Mouse (Mus musculus): ENCODE results near the gene Tex2. TPM values are rescaled to one million over a fixed set of nuclear protein-coding genes. Genes with fewer than 3 reads are reported as not detected.

Tex2 gene
- polyA plus RNA-seq, 1 experiment from 2014 or later, result 11.9 TPM

- DNase-seq (ENCODE audit: low spot score) (no peak), ATAC-seq (no peak)
- H3K9ac ChIP-seq (ENCODE audit: low read length), result no peak overlapping the region
- 39% methylated on average over 4 of the region's 4 CpGs for WGBS
- H3K27me3 ChIP-seq (replicated peaks; ENCODE audit: control insufficient read depth, insufficient read depth, low read length), result no peaks in the 10 kb centered on the region
- H3K4me3 ChIP-seq (ENCODE audit: low read depth, low read length), result no peak overlapping the region
- H3K9me3 ChIP-seq (replicated peaks; ENCODE audit: control insufficient read depth, low read length), result no peaks in the 10 kb centered on the region
- H3K4me2 ChIP-seq (ENCODE audit: low read length), result no peak overlapping the region
- H3K36me3 ChIP-seq (ENCODE audit: control insufficient read depth, insufficient read depth, low read length), result no peaks in the 10 kb centered on the region
- H3K4me1 ChIP-seq (ENCODE audit: control insufficient read depth, insufficient read depth, low read length), result no peaks in the 10 kb centered on the region
- no peak overlapping the region for H3K27ac ChIP-seq (ENCODE audit: low read depth, low read length)
Observed at GRCm38 (mm10) chr11:106518391-106518790, 94.8 kb downstream of the Tex2 start.

- H3K4me3 ChIP-seq (ENCODE audit: low read depth, low read length), result no peak overlapping the region
- ATAC-seq (no peak), DNase-seq (ENCODE audit: low spot score) (no peak)
- peaks cover 12% of the 10 kb centered on the region; the same call in 1 of the 2 replicates for H3K36me3 ChIP-seq (ENCODE audit: control insufficient read depth, insufficient read depth, low read length)
- no peak overlapping the region for H3K4me2 ChIP-seq (ENCODE audit: low read length)
- WGBS, result 80% methylated on average over 16 of the region's 16 CpGs
- H3K27ac ChIP-seq (ENCODE audit: low read depth, low read length), result no peak overlapping the region
- H3K4me1 ChIP-seq (ENCODE audit: control insufficient read depth, insufficient read depth, low read length), result no peaks in the 10 kb centered on the region
- no peak overlapping the region for H3K9ac ChIP-seq (ENCODE audit: low read length)
- H3K27me3 ChIP-seq (replicated peaks; ENCODE audit: control insufficient read depth, insufficient read depth, low read length), result no peaks in the 10 kb centered on the region
- no peaks in the 10 kb centered on the region for H3K9me3 ChIP-seq (replicated peaks; ENCODE audit: control insufficient read depth, low read length)
Observed at GRCm38 (mm10) chr11:106515079-106515745, 98.0 kb downstream of the Tex2 start.

- no peaks in the 10 kb centered on the region for H3K4me1 ChIP-seq (ENCODE audit: control insufficient read depth, insufficient read depth, low read length)
- DNase-seq (ENCODE audit: low spot score), result no peak
- H3K9me3 ChIP-seq (replicated peaks; ENCODE audit: control insufficient read depth, low read length), result no peaks in the 10 kb centered on the region
- no peak for ATAC-seq
- 61% methylated on average over 5 of the region's 5 CpGs for WGBS
- H3K27me3 ChIP-seq (replicated peaks; ENCODE audit: control insufficient read depth, insufficient read depth, low read length), result no peaks in the 10 kb centered on the region
- H3K27ac ChIP-seq (ENCODE audit: low read depth, low read length), result no peak overlapping the region
- no peak overlapping the region for H3K4me3 ChIP-seq (ENCODE audit: low read depth, low read length)
- H3K4me2 ChIP-seq (ENCODE audit: low read length), result no peak overlapping the region
- H3K9ac ChIP-seq (ENCODE audit: low read length), result no peak overlapping the region
- H3K36me3 ChIP-seq (ENCODE audit: control insufficient read depth, insufficient read depth, low read length), result peaks cover 12% of the 10 kb centered on the region; the same call in 1 of the 2 replicates
Observed at GRCm38 (mm10) chr11:106514446-106514845, 98.8 kb downstream of the Tex2 start.

- Histone ChIP-seq H3K27me3 (replicated peaks; ENCODE audit: control insufficient read depth, insufficient read depth, low read length) (no peaks in the 10 kb centered on the region), H3K4me3 (ENCODE audit: low read depth, low read length) (no peak overlapping the region), H3K9me3 (replicated peaks; ENCODE audit: control insufficient read depth, low read length) (no peaks in the 10 kb centered on the region), H3K27ac (ENCODE audit: low read depth, low read length) (no peak overlapping the region), H3K4me2 (ENCODE audit: low read length) (no peak overlapping the region), H3K36me3 (ENCODE audit: control insufficient read depth, insufficient read depth, low read length) (peaks cover 19% of the 10 kb centered on the region), H3K9ac (ENCODE audit: low read length) (no peak overlapping the region), H3K4me1 (ENCODE audit: control insufficient read depth, insufficient read depth, low read length) (no peaks in the 10 kb centered on the region)
- 33% methylated on average over 2 of the region's 2 CpGs for WGBS
- peak; percentile 66 for DNase-seq (ENCODE audit: low spot score)
- ATAC-seq, result no peak
Observed at GRCm38 (mm10) chr11:106513166-106513565, 100.1 kb downstream of the Tex2 start.

GRCm38 (mm10) chr11:106512006-106512390, 101.2 kb downstream of the Tex2 start:
- H3K4me2 ChIP-seq (ENCODE audit: low read length), result no peak overlapping the region
- DNase-seq (ENCODE audit: low spot score) (no peak), ATAC-seq (no peak)
- no peak overlapping the region for H3K27ac ChIP-seq (ENCODE audit: low read depth, low read length)
- H3K36me3 ChIP-seq (ENCODE audit: control insufficient read depth, insufficient read depth, low read length), result peaks cover 19% of the 10 kb centered on the region
- H3K4me3 ChIP-seq (ENCODE audit: low read depth, low read length), result no peak overlapping the region
- WGBS, result 93% methylated on average over 7 of the region's 7 CpGs
- no peak overlapping the region for H3K9ac ChIP-seq (ENCODE audit: low read length)
- no peaks in the 10 kb centered on the region for H3K4me1 ChIP-seq (ENCODE audit: control insufficient read depth, insufficient read depth, low read length)
- no peaks in the 10 kb centered on the region for H3K27me3 ChIP-seq (replicated peaks; ENCODE audit: control insufficient read depth, insufficient read depth, low read length)
- H3K9me3 ChIP-seq (replicated peaks; ENCODE audit: control insufficient read depth, low read length), result no peaks in the 10 kb centered on the region

DNA sequence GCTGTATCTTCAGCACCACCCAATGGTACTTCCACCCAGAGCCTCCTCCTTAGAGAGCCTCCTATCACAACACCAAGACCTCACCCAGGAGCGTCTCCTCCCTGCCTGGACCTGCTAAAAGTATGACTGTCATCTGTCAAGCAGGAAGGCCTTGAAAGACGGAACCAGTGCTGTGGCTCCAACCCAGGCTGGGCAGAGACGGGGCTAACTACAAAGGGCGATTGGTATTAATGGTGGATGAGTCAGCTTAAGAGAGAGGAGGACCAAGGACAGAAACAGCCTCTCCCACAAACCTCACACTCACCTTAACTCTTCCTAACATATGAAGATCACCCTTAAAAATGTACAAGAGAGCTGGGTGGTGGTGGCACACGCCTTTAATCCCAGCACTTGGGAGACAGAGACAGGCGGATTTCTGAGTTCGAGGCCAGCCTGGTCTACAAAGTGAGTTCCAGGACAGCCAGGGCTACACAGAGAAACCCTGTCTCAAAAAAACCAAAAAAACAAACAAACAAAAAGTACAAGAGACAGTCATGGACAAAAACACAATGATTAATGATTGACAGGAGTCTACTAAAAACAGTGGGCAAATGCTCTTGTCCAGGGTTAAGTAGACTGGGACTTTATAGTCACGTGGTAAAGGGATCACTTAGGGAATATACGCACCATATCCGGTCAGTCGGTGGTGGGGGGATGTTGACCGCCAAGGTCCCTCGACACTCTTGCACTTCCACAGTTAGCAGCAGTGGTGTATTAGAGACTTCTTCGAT, 101.8 kb downstream of the Tex2 start:
- Histone ChIP-seq H3K36me3 (ENCODE audit: control insufficient read depth, insufficient read depth, low read length) (peaks cover 19% of the 10 kb centered on the region), H3K4me2 (ENCODE audit: low read length) (no peak overlapping the region), H3K4me3 (ENCODE audit: low read depth, low read length) (no peak overlapping the region), H3K27me3 (replicated peaks; ENCODE audit: control insufficient read depth, insufficient read depth, low read length) (no peaks in the 10 kb centered on the region), H3K4me1 (ENCODE audit: control insufficient read depth, insufficient read depth, low read length) (no peaks in the 10 kb centered on the region), H3K9ac (ENCODE audit: low read length) (no peak overlapping the region), H3K9me3 (replicated peaks; ENCODE audit: control insufficient read depth, low read length) (no peaks in the 10 kb centered on the region), H3K27ac (ENCODE audit: low read depth, low read length) (no peak overlapping the region)
- 91% methylated on average over 14 of the region's 14 CpGs for WGBS
- DNase-seq (ENCODE audit: low spot score) (no peak), ATAC-seq (no peak)

- H3K36me3 ChIP-seq (ENCODE audit: control insufficient read depth, insufficient read depth, low read length), result peaks cover 13% of the 10 kb centered on the region
- no peak for DNase-seq (ENCODE audit: low spot score)
- WGBS, result 92% methylated on average over 7 of the region's 7 CpGs
- no peak overlapping the region for H3K27ac ChIP-seq (ENCODE audit: low read depth, low read length)
- H3K9ac ChIP-seq (ENCODE audit: low read length), result no peak overlapping the region
- no peak overlapping the region for H3K4me2 ChIP-seq (ENCODE audit: low read length)
- H3K27me3 ChIP-seq (replicated peaks; ENCODE audit: control insufficient read depth, insufficient read depth, low read length), result no peaks in the 10 kb centered on the region
- ATAC-seq, result no peak
- no peaks in the 10 kb centered on the region for H3K4me1 ChIP-seq (ENCODE audit: control insufficient read depth, insufficient read depth, low read length)
- no peaks in the 10 kb centered on the region for H3K9me3 ChIP-seq (replicated peaks; ENCODE audit: control insufficient read depth, low read length)
- H3K4me3 ChIP-seq (ENCODE audit: low read depth, low read length), result no peak overlapping the region
Observed at GRCm38 (mm10) chr11:106507638-106508037, 105.6 kb downstream of the Tex2 start.

DNA sequence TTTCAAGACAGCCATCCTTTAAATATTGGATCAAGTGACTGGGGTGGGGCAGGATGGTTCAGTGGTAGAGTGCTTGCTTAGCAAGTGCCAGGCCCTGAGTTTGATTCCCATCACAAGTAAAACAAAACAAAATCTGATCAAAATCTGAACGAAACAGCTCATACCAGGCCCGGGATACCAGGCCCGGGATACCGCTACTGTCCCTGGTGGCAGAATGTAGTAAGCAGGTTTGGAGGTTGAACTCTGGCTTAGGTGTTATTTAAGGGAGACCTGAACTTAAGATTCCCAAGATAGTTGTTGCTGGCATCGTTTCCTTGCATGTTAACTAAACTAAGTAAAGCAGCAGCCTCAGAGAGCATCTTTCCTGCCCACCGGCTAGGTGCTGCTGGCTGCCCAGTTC, 107.0 kb downstream of the Tex2 start:
- ATAC-seq, result no peak
- H3K36me3 ChIP-seq (ENCODE audit: control insufficient read depth, insufficient read depth, low read length), result peaks cover 10% of the 10 kb centered on the region

GRCm38 (mm10) chr11:106504129-106504528, 109.1 kb downstream of the Tex2 start:
- no peak overlapping the region for H3K27ac ChIP-seq (ENCODE audit: low read depth, low read length)
- no peak for DNase-seq (ENCODE audit: low spot score)
- no peak overlapping the region for H3K4me3 ChIP-seq (ENCODE audit: low read depth, low read length)
- H3K4me2 ChIP-seq (ENCODE audit: low read length), result no peak overlapping the region
- H3K27me3 ChIP-seq (replicated peaks; ENCODE audit: control insufficient read depth, insufficient read depth, low read length), result no peaks in the 10 kb centered on the region
- no peaks in the 10 kb centered on the region for H3K9me3 ChIP-seq (replicated peaks; ENCODE audit: control insufficient read depth, low read length)
- peaks cover 3% of the 10 kb centered on the region; the same call in 1 of the 2 replicates for H3K36me3 ChIP-seq (ENCODE audit: control insufficient read depth, insufficient read depth, low read length)
- no peaks in the 10 kb centered on the region for H3K4me1 ChIP-seq (ENCODE audit: control insufficient read depth, insufficient read depth, low read length)
- ATAC-seq, result no peak
- H3K9ac ChIP-seq (ENCODE audit: low read length), result no peak overlapping the region

More for the DNA sequence above, 107.0 kb downstream of the Tex2 start:
- Histone ChIP-seq H3K4me3 (ENCODE audit: low read depth, low read length) (no peak overlapping the region), H3K4me2 (ENCODE audit: low read length) (no peak overlapping the region), H3K27me3 (replicated peaks; ENCODE audit: control insufficient read depth, insufficient read depth, low read length) (no peaks in the 10 kb centered on the region), H3K9ac (ENCODE audit: low read length) (no peak overlapping the region), H3K4me1 (ENCODE audit: control insufficient read depth, insufficient read depth, low read length) (no peaks in the 10 kb centered on the region), H3K9me3 (replicated peaks; ENCODE audit: control insufficient read depth, low read length) (no peaks in the 10 kb centered on the region), H3K27ac (ENCODE audit: low read depth, low read length) (no peak overlapping the region)
- WGBS, result 89% methylated on average over 6 of the region's 6 CpGs
- DNase-seq (ENCODE audit: low spot score), result no peak
